Mouse (Mus musculus) induced T-regulatory cell, adult 2 months (primary cell): ENCODE results near the gene Gpr162.
A peak's percentile ranks its signal among the peaks of the same experiment; 100 is the strongest.

Source experiments
- DNase-seq: peaks from one replicate; pipeline ENCODE4 v3.0.0-alpha.2; 2012; ENCODE audit warnings: low read depth

The Gpr162 gene

DNA sequence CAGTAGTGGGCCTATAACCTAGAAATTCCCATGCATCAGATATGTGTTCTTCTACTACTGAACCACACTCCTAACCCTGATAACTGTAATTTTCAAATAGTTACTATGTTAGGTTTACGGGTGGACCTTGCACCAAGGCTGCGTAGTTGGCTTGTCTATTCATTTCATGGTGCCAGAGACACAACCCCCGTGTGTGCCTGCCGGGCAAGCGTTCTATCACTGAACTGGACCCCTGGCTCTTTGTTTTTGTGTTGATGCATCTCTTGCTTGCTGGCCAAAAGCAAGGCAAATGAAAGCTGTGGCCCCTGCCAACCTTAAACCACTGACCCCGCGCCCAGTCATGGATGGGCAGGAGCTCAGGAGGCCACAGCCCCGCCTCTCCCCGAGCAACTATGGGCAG is 18.0 kb upstream of the Gpr162 start:
- DNase-seq, result no peak

DNA sequence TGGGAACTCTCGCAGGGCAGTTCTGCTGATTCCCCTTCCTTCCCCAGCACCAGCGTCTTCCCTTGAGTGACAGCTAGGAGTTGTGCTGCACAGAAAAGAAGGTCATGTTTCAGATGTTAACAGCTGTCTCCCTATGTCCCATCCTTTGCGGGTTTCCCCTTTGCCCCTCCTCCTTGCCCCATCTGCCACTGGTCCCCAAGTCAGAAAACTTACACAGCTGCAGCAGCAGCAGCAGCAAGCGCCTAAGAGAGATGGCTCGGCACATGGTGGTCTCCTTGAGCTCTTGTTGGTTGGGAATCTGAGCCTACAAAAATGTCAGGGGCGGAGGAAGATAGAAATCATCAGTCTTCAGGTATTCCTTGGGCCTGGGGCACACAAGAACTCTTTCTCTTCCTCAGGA is 15.6 kb upstream of the Gpr162 start:
- no peak for DNase-seq

DNA sequence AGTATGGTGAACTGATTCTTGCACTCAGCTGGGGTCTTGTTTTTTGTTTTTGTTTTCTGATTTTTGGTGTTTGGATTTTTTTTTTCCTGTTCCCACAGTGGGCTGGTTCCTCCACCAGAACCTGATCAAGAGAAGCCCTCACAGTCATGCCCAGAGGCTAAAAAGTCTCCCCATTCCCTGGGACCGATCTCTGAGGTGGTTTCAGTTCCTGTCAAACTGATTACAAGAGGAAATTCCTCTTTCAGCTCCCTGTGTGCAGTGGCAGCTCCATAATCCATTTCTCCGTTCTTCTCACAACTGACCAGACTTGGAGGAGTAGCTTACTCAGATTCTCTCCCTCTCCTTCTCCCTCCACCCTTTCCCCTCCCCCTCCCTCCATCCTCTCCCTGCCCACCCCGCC is 10.6 kb upstream of the Gpr162 start:
- DNase-seq, result no peak

DNA sequence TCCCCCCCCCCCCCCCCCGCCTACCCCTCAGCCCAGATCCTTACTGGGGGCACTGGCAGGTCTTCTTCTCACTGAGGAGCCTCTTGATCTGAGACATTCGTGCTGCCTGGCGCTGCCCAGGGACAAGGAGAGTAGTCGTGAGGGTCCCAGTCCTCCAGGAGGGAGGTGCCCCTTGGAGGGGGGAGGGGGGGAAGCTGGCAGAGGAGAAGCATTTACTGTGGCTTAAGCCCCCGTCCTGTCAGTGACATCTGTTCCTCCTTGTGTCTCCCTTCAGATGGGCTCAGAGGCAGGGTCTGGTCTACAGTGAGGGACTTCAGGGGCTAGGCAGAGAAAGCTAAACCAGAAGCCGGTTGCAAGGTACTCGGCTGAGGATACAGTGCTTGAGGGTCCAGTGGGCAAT is 2.8 kb upstream of the Gpr162 start:
- no peak for DNase-seq

DNA sequence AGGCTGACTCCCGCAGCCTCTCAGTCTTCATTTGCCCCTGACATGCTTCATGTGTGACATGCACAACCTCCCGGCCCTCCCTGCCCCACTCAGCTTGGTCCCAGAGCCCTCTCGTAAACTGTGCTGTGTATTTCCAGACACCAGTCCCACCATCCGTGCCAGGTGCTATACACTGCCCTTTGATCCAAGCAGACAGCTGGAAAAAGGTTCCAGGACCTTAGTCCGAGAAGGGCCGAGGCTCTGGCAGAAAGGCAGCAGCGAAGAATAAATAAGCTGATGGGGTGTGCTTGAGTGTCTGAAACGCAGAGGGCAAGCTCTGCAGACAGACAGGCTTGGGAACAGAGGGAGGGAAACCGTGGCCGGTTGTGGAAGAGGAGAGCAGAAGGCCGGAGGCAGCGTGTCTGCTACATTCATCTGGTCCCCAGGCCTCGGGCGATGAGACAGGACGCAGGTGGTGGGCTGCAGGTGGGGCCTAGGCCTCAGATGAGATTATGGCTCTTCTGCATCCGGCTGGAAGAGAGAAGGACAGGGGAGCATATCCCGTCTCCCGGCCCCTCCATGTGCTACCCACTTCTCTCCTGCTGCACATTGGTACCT is 2.1 kb upstream of the Gpr162 start:
- DNase-seq, result no peak

DNA sequence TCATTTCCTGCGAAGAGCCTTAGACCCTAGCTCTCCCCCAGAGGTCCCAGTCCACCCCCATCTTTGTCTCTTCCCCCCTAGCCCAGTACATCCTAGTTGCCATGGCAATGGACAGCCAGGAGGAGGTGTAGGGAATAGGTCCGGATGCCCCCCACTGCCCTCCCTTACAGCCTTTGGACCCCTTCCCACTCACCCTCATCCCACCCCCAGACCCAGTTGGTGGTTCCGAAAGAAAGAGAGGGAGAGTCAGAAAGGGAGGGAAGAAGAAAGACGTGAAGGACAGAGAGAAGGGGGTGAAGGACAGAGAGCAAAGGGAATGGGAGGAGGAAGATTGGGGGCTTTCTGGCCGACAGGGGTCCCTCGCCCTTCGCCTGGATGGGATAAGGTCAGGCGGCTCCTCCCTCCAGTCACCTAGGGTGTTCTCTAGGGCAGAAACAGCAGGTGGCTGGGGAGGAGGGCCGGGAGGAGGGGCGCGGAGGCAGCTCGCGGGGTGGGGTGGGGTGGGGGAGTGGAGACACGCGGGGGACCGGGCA is 592 bp downstream of the Gpr162 start:
- DNase-seq, result no peak

DNA sequence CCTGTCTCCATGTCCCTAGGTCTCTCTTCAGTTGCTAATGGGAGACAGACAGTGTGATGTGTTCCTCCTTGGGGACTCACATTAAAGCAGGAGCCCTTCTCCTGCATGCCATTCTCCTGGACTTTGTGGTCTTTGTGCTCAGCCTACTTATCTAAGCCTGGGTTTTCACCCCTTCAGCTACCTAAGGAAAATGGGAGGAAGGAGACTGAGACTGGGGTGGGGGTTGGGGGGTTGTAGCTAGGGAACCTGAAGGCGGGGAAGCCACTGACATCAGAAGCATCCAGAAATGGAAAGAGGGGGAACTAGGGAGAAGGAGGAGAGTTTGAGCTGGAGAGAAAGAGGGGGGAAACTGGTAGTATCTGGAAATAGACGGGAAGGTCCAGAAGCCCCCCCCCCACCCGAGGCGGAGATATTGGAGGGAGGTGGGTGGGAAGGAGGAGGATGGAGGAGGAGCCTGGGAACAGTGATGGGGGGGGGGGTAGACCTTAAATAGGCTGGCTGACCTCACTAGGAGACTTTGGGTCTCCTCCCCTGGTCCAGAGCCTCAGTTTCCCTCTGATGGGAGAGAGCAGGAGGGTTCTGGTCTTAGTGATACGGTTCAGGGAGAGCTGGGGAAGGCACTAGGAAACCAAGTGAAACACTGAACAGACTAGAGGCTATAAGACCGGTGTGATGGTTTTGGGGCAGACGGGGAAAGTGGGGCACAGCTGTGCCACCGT is 1.2 kb downstream of the Gpr162 start:
- DNase-seq, result no peak

DNA sequence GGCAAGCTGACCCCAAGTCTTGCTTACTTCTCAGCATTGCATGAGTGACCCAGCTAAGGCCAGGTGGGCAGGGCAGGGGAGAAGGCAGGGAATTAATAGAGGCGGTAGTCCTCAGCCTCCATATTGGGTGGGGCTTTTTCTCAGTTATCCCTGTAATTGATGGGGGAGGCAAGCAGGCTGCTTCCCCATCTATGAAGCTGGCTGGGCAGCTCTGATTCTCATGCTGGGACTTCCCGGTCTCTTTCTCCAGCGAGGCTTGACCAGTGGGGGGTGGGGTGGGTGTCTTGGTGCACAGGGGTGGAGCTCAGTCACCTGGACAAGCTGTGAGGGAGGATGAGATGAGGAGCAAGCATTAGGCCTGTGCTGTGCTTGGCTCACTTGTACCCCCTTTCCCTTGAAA is 2.0 kb downstream of the Gpr162 start:
- DNase-seq, result no peak

DNA sequence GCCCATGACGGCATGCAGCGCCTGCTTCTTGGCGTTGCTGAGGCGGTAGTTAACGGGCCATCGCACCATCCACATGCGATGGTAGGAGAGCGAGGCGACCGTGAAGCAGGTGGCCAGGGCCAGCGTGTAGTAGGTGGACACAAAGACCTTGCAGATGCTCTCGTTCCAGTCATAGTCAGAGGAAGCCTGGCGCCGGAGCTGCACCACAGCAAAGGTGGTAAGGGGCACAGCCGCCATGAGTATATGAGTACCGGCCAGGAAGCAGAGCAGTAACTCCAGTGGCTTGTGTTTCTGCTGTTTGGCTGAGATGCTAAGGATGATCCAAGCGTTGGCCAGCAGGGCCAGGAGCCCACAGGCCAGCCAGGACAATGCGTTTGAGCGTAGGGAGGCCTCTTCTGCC is 2.5 kb downstream of the Gpr162 start:
- no peak for DNase-seq

DNA sequence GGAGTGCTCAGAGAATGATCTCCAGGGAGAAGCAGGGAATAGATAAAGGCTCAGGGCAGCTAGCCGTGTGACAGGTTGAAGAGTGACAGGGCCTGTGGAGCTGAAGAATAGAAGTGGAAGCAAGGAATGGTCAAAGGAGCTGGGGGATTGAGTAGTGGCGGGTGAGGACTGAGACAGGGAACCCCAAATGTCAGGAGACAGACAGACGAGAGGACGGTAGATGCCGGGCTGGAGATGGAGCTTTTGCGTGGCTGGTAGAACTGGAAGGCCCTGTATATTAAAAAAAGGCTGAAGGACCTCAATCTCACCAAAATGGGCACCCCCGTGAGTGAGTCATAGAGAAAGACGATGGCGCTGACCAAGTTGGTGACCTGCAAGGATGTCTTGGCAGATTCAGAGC is 3.3 kb downstream of the Gpr162 start:
- no peak for DNase-seq

DNA sequence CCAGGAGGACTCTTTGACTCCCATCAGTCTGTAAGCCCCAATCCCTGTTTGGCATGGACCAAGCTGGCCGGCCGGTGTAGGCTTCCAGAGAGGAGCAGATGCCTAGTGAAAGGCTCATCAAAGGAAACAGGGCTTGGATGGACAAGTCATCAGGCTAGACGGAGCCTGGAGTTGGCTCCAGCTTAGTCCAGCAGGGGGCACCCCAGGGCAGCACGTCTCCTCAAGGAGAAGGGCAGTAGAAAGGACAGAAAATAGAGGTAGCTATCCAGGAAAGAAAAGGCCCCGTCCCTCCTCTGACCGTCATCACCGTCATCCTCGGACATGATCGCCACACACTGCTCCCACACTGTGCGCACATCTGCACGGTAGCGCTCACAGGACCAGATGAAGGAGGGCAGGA is 4.1 kb downstream of the Gpr162 start:
- DNase-seq, result peak; percentile 89

DNA sequence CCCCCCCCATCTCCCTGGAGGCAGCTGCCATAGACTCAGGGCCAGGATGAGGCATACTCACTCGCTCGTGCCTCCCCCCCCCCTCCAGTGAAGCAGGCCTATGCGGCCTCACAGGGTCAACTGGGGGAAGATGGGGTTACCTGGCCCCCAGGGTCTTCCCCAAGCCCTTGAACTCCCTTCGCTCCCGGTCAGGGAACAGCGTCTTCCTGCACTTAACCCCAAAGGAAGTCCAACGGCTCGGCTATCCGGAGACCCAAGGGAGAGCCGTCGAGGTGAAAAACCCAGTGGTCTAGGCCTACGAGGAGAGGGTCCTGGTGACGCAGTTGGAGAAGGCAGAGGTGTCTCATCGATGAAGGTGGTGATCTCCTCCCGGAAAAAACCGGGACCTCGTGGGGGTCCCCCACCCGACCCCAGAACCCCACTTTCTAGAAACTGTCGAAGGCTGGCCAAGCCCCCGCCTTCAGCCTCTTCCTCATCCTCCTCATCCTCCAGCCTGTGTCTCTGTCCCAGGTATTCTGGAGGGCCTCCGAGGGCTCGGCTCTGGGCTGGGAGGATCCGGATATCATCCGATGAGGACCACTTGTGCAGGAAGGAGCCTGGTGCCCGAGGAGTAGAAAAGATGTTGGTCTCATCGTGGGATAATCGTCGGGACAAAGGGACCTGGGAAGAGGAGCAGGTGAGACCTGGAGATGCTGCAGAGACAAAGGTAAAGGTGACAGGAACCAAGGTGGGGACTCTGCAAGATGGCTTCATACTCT is 5.0 kb downstream of the Gpr162 start:
- no peak for DNase-seq

DNA sequence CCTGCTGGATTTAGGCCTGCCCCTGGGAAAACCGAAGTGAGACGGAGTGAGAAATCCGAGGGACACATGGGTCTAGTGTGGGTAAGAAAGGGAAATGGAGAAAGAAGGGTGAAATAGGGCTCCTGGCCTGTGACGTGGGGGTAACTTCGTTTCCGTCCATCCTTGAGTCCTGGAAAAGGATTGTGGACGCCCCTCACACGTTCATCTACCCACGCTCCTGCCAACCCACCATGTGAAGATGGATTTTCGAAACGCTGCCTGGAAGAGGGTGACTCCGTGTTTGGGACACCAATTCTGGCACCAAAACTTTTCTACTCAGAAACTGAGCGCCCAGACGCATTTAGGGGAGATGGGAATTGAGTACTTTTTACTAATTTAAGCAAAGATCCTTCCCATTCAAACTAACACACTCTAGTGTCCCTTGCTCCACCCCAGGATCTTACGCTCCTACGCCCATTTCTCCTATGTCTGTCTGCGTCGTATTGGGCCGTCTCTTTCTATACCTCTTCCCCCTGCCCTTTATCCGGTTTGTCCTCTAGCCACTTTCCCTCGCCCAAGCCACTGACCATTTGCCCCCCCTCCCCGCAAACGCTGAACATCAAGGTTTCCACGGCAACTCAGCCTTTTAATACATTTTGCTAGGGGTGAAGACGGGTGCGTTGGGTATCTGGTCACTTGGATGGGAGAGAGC is 5.8 kb downstream of the Gpr162 start:
- no peak for DNase-seq

DNA sequence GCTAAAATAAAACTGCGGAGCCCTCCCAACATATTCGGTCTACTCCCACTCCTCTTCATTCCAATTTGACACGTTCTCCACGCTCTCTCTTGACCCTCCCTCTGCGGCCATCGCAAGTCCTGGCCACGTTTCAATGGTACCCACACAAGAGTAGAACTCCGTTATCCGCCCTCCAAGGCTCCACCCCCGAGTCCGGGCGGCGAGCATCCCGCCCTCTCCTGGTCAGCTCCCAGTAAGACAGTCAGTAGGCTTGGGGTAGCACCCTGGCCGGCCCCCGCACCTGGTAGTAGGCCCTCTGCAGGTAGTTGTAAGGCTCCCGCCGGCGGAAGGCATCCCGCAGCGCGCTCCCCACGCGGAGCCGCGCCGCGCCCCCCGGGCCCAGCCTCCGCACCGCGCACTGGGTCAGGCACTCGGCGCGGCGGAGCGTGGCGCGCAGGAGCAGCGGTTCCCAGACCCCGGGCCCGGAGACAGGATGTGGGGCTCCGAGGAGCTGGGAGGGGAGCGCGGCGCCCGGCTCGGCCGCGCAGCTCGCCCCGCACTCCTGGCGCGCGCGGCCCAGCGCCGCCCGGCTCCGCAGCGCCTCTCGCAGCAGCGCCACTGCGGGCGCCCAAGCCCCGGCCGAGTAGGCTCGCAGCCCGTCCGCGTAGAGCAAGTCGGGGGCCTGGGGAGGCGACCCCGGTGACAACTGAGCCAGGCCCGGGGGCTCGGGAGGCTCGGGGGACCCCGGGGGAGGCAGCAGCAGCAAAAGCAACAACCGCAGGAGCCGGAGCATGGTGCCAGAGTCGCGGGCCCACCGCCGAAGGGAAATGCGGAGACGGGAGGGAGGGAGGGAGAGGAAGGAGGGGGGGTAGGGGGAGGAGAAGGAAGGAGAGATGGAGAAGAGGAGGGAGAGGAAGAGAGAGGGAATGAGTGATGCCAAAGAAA is 6.6 kb downstream of the Gpr162 start, which contains the start of gene P3h3:
TSS of gene P3h3 (minus strand) at position 837 of the 924 bp plus-strand sequence.
- peak; percentile 84 for DNase-seq

DNA sequence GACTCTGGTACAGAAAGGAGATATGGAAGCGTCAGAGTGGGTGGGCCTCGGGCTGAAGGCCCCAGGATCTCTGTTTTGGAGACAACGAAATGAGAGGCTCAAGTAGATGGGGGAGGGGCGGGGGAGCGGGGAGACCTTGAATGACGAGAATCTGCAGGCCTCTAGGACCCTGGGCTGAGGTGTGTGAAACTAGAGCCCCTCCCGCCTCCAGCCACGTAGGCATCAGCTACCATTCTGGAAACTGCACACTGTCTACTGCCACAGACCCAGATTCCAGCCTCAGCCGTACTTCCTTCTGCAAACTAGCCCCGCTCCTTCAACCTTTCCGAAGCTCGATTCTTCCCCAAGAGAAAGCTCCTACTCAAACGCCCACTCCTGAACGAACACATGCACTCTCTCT is 7.5 kb downstream of the Gpr162 start:
- peak; percentile 42 for DNase-seq

DNA sequence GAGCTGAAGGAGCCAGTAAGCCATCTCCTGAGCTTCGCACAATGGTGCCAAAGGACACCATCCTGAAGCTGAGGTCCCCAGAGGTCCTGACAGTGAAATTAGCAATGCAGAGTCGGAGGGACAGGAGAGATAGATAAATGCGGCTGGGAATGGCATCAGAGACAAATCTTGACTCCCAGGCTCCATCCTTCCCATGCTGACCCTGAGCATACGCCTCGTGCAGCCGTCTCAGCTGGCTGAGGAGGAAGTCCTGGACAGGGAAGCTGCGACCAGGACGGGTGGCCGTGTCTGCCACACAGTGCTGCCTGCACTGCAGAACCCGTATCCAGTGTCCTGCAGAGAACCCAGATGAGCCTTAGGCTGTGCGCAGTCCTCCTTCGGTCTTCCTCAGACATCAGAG is 9.1 kb downstream of the Gpr162 start:
- DNase-seq, result no peak

DNA sequence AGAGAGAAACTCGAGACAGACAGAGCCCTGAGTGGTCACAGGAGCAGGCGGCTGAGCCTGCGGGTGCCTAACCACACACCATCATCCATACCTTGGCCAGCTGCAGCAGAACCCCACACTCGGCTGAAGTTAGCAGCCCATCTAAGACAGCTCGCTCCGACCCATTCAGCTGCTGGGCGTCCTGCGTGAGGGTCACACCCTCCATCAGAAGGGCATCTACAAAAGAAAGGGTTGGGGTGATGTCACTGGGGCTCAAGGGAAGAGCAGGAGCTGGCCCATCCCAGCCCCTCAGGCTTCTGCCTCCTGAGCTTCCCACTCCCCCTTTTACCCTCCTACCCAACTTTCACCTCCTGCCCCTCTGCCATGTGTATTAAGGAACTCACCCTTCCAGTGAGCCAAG is 13.2 kb downstream of the Gpr162 start:
- no peak for DNase-seq

DNA sequence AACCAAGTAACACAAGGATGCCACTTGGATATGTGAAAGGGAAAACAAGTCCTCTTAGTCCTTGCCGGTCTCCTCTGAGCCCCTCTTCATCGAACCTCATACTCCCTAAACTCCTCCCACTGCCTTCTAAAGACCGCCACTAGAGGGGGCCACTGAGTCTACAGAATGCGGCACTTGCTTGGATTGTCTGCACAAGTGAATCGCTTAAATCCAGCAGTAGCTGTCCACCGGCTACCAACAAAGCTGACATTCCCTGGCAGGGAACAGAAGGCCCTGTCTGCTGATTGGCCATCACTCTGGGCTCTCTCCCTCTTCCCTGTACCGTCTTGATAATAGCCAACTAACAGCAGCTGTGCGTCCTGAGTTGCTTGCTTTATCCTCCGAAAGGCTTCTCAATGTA is 16.5 kb downstream of the Gpr162 start:
- DNase-seq, result peak; percentile 96

DNA sequence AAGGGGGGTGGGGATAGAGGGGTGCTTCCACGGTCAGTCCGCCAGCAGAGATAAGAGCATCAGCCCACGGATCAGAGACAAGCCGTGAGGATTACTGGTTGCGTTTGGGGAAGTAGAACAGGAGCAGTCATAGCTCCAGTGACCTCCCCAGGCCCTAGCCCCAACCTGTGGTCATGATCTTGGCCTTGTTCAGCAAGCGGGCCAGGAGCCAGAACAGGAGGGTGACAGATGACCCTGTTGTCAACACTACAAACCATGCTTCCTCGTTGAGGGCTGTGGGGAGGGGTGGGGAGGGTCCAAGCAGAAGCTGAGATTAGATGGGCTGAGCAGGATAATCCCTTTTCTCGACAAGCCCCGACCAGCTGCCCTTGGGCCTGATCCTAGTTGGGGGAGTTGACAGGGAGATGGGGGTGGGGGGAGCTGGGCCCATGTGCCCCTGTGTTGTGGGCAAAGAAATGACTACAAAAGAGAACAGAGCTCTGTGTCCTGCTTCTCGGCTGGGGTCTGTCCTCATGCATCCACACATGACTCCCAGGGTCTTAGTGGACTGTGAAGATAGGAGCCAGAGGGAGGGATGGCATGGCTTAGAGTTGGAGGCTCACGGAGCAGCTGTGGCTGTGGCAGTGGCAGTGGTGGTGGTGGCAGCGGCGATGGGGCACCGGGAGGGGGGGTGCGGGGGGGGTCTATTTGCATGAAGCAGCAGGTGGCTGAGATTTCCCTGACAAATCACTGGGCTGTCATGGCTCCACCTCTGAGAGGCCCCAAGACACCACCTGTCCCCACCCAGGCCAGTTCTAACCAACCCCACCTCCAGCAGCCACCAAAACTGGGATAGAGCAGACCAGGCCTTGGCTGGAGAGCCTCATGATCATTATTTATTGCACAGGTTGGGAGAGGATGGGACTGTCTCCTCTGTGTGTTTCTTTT is 23.3 kb downstream of the Gpr162 start, which contains the start of gene Gnb3:
TSS of gene Gnb3 (minus strand) at position 35 of the 927 bp plus-strand sequence.
- DNase-seq, result no peak

DNA sequence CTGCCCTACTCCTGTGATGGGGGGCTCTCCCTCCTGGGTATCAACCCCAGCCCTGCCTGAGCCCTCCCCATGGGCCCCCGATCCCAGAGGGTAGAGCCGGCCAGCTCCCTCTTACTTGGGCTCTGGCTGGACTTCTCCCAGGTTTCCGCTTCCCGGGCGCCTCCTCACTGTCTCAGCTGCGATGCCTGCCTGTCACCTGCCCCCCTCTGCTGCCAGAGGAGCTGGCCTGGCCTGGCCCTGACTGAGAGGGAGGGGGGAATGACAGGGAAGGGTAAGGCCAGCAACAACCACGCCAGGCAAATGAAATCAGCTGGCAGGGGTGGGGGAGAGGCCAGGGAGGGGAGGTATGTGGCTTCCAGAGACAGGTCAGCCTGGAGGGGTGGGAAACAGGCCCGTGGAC is 24.0 kb downstream of the Gpr162 start:
- DNase-seq, result no peak
